Mouse (Mus musculus) large intestine, adult 2 months (tissue): ENCODE results near the gene Pramef20. TPM values are rescaled to one million over a fixed set of nuclear protein-coding genes. Genes with fewer than 3 reads are reported as not detected.
"Not testable (repeated sequence)": the region's sequence is repeated elsewhere in the genome, so short reads cannot be mapped to it uniquely, and the experiment has no call there.

Experiments
- DNase-seq: peaks from one replicate; pipeline ENCODE4 v3.0.0-alpha.2; 2012; ENCODE audit warnings: low read depth, low spot score
- WGBS: fragments of 180-500 bp; shearing (Covaris S2); methylation state at CpG from one replicate; pipeline ENCODE4 v1.1.7; 2018; 5-methylcytosine and 5-hydroxymethylcytosine counted together
- polyA plus RNA-seq: library from polyadenylated mRNA; depleted of rRNA; stranded (reverse); fragments of >200 nt; gene quantifications from 2 replicates; pipeline ENCODE4 v1.2.3, GENCODE M21; 2012; rRNA removed

Pramef20 gene
- not detected in 2 replicates for polyA plus RNA-seq

- 38% methylated on average over 2 of the region's 2 CpGs for WGBS
Measured at GRCm38 (mm10) chr4:144377911-144378310, at the start of gene Pramef20. Pramef20 (minus strand) TSS chr4:144377933.

GRCm38 (mm10) chr4:144424590-144424989, 46.9 kb upstream of the Pramef20 start:
- DNase-seq: no peak
- WGBS: 66% methylated on average over 5 of the region's 5 CpGs

More at GRCm38 (mm10) chr4:144377911-144378310, at the start of gene Pramef20:
- DNase-seq: no peak

- no peak for DNase-seq
Measured at GRCm38 (mm10) chr4:144420644-144421043, 42.9 kb upstream of the Pramef20 start.

- WGBS: 64% methylated on average over 9 of the region's 9 CpGs
- no peak for DNase-seq
Measured at GRCm38 (mm10) chr4:144408290-144408689, 30.6 kb upstream of the Pramef20 start, which contains the start of gene Pramef12. Pramef12 (minus strand) TSS chr4:144408464.

- 86% methylated on average over 3 of the region's 3 CpGs for WGBS
- DNase-seq: no peak
Measured at GRCm38 (mm10) chr4:144406261-144406660, 28.5 kb upstream of the Pramef20 start.

- 2% methylated on average over 17 of the region's 17 CpGs for WGBS
Measured at GRCm38 (mm10) chr4:144404456-144405086, 26.8 kb upstream of the Pramef20 start.

GRCm38 (mm10) chr4:144402712-144403111, 25.0 kb upstream of the Pramef20 start:
- 10% methylated on average over 4 of the region's 4 CpGs for WGBS
- DNase-seq: no peak

More at GRCm38 (mm10) chr4:144404456-144405086, 26.8 kb upstream of the Pramef20 start:
- DNase-seq: peak; percentile 8

- DNase-seq: no peak
- 22% methylated on average over 3 of the region's 3 CpGs for WGBS
Measured at GRCm38 (mm10) chr4:144396316-144396715, 18.6 kb upstream of the Pramef20 start.

GRCm38 (mm10) chr4:144357642-144358041, 20.1 kb downstream of the Pramef20 start, which contains the start of gene Gm13119:
Gm13119 (plus strand) TSS chr4:144357942.
- not testable (repeated sequence) for DNase-seq
- 87% methylated on average over 3 of the region's 3 CpGs for WGBS

- 74% methylated on average over 3 of the region's 3 CpGs for WGBS
- DNase-seq: not testable (repeated sequence)
Measured at GRCm38 (mm10) chr4:144335856-144336255, 41.9 kb downstream of the Pramef20 start.

GRCm38 (mm10) chr4:144329949-144330348, 47.8 kb downstream of the Pramef20 start, which contains the start of gene Gm13128:
Gm13128 (plus strand) TSS chr4:144330249.
- not testable (repeated sequence) for DNase-seq
- WGBS: 46% methylated on average over 4 of the region's 4 CpGs

Other genes with a start within 250 kb of the Pramef20 start
- gene Oog3, start 215.3 kb downstream of the Pramef20 start, polyA plus RNA-seq: not detected in 2 replicates
- gene Oog2, start 187.2 kb downstream of the Pramef20 start, polyA plus RNA-seq: not detected in 2 replicates
- 0.17 and 0.23 TPM in 2 replicates for gene C87977, start 164.6 kb downstream of the Pramef20 start, polyA plus RNA-seq
- not detected in 2 replicates for gene Pramel5, start 97.4 kb downstream of the Pramef20 start, polyA plus RNA-seq
- not detected in 2 replicates for gene Gm13128, start 47.7 kb downstream of the Pramef20 start, polyA plus RNA-seq
- not detected in 2 replicates for gene Gm13119, start 20.0 kb downstream of the Pramef20 start, polyA plus RNA-seq
- 0.32 TPM in 1 of 2 replicates, not detected in the other for gene Pramef12, start 30.5 kb upstream of the Pramef20 start, polyA plus RNA-seq
- not detected in 2 replicates for gene 1700012P22Rik, start 60.8 kb upstream of the Pramef20 start, polyA plus RNA-seq
- gene Gm9944, start 75.4 kb upstream of the Pramef20 start, polyA plus RNA-seq: not detected in 2 replicates
- gene Aadacl3, start 85.8 kb upstream of the Pramef20 start, polyA plus RNA-seq: not detected in 2 replicates
- gene 9430007A20Rik, start 141.9 kb upstream of the Pramef20 start, polyA plus RNA-seq: not detected in 2 replicates
- not detected in 2 replicates for gene Gm13124, start 187.2 kb upstream of the Pramef20 start, polyA plus RNA-seq
- gene Aadacl4, start 235.8 kb upstream of the Pramef20 start, polyA plus RNA-seq: not detected in 2 replicates